Mouse (Mus musculus): ENCODE measurements around the gene Shc1. TPM values are rescaled to one million over a fixed set of nuclear protein-coding genes. Genes with fewer than 3 reads are reported as not detected.

The Shc1 gene
- polyA plus RNA-seq, 1 experiment = 12.7 TPM

DNA sequence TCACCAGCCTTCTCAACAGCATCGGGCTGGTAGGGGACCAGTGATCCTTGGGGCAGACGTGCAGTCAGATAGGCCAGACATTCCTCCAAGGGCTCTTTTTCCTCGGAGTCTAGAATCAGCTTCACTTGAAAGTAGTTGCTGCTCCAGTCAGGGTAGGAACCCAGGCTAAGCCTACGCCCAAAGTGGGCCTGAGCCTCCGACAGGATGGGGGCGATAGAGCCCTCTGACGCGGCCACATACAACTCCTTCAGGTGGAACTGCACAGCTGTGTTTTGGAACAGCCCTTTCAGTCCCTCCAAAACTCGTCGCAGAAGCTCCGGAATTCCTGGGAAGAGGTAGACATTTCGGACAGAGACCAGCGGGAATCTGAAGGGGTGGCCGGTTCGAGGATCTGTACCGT, 9.8 kb upstream of the Shc1 start:
- Histone ChIP-seq H3K4me1 (ENCODE audit: control insufficient read depth) (peaks cover 33% of the 10 kb centered on the region), H3K27me3 (ENCODE audit: control insufficient read depth) (no peaks in the 10 kb centered on the region), H3K36me3 (ENCODE audit: control insufficient read depth) (peaks cover 51% of the 10 kb centered on the region), H3K4me3 (replicated peaks) (no peak overlapping the region), H3K9me3 (ENCODE audit: control insufficient read depth, low read length) (no peaks in the 10 kb centered on the region)
- TF ChIP-seq GATA1 (IDR thresholded peaks at IDR 0.05; ENCODE audit: low read length) (no peak), TAL1 (IDR thresholded peaks at IDR 0.05; ENCODE audit: low read length) (no peak)

- H3K36me3 ChIP-seq (ENCODE audit: control insufficient read depth) = peaks cover 53% of the 10 kb centered on the region
- peaks cover 33% of the 10 kb centered on the region for H3K4me1 ChIP-seq (ENCODE audit: control insufficient read depth)
- H3K27me3 ChIP-seq (ENCODE audit: control insufficient read depth) = no peaks in the 10 kb centered on the region
- TF ChIP-seq GATA1 (IDR thresholded peaks at IDR 0.05; ENCODE audit: low read length) = no peak
- no peak for TF ChIP-seq TAL1 (IDR thresholded peaks at IDR 0.05; ENCODE audit: low read length)
- no peak overlapping the region for H3K4me3 ChIP-seq (replicated peaks)
- H3K9me3 ChIP-seq (ENCODE audit: control insufficient read depth, low read length) = peaks cover under 1% of the 10 kb centered on the region; the same call in 1 of the 2 replicates
These were observed 8.5 kb upstream of the Shc1 start for GRCm38 (mm10) chr3:89409701-89410100.

GRCm38 (mm10) chr3:89410864-89411263, 7.4 kb upstream of the Shc1 start:
- no peak for TF ChIP-seq TAL1 (IDR thresholded peaks at IDR 0.05; ENCODE audit: low read length)
- no peak for TF ChIP-seq GATA1 (IDR thresholded peaks at IDR 0.05; ENCODE audit: low read length)
- peaks cover 55% of the 10 kb centered on the region for H3K36me3 ChIP-seq (ENCODE audit: control insufficient read depth)
- H3K27me3 ChIP-seq (ENCODE audit: control insufficient read depth) = no peaks in the 10 kb centered on the region
- H3K4me3 ChIP-seq (replicated peaks) = peak overlapping the region; percentile 77
- peaks cover 33% of the 10 kb centered on the region for H3K4me1 ChIP-seq (ENCODE audit: control insufficient read depth)
- peaks cover 3% of the 10 kb centered on the region for H3K9me3 ChIP-seq (ENCODE audit: control insufficient read depth, low read length)

DNA sequence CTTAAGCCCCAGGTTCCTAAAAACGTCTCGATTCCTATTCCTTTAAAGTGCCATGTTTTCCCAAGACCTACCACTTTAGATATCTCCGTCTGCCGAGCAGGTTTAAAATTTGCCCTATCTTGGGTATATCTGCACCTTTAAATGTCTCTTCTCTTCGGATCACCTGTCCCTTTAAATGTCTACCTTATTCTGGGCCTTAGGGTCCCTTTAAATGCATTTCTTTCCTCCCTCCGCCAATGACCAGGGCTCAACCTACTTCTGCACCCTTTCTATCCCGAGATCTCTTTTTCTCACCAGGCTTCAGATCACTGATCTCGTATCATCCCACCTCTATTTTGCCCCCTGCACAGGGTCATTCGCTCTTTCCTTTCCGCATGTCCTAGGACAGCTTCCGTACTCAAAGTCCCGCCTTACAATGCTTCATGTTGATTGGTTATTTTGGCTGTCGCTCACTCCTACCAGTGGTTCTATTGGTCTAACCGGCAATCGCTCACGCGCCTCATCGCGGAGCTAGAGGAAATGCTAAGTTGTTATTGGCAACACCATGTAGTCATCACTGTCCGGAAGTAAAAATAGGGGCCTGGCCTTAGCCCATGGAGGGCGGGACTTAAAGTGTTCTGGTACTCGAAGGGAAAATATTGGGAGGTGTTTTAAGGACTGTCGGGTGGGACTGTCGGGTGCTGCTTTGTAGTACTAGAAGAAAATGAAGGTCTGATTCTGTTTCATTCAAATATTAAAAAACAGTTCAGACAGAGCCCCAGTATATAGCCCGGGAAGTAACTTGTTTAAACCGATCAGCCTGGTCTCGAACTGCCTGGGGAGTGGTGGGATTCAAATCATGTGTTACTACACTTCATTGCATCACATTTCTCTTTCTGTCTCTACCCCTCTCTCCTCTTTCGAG, 6.5 kb upstream of the Shc1 start, which contains the start of gene Flad1:
TSS of gene Flad1 (minus strand) at position 381 of the 904 bp plus-strand sequence.
- peak within 1 kb of the TSS; percentile 77 for H3K4me3 ChIP-seq (replicated peaks)
- peaks cover 3% of the 10 kb centered on the region for H3K9me3 ChIP-seq (ENCODE audit: control insufficient read depth, low read length)
- peaks cover 61% of the 10 kb centered on the region for H3K36me3 ChIP-seq (ENCODE audit: control insufficient read depth)
- TF ChIP-seq TAL1 (IDR thresholded peaks at IDR 0.05; ENCODE audit: low read length) (no peak), GATA1 (IDR thresholded peaks at IDR 0.05; ENCODE audit: low read length) (no peak)
- H3K27me3 ChIP-seq (ENCODE audit: control insufficient read depth) = no peaks in the 10 kb centered on the region
- peaks cover 42% of the 10 kb centered on the region for H3K4me1 ChIP-seq (ENCODE audit: control insufficient read depth)

- H3K4me1 ChIP-seq (ENCODE audit: control insufficient read depth) = peaks cover 48% of the 10 kb centered on the region
- peak overlapping the region; percentile 96 for H3K4me3 ChIP-seq (replicated peaks)
- no peaks in the 10 kb centered on the region for H3K27me3 ChIP-seq (ENCODE audit: control insufficient read depth)
- H3K9me3 ChIP-seq (ENCODE audit: control insufficient read depth, low read length) = peaks cover 3% of the 10 kb centered on the region
- H3K36me3 ChIP-seq (ENCODE audit: control insufficient read depth) = peaks cover 46% of the 10 kb centered on the region
- no peak for TF ChIP-seq TAL1 (IDR thresholded peaks at IDR 0.05; ENCODE audit: low read length)
- TF ChIP-seq GATA1 (IDR thresholded peaks at IDR 0.05; ENCODE audit: low read length) = no peak
These were observed 2.1 kb upstream of the Shc1 start for GRCm38 (mm10) chr3:89416158-89416557.

DNA sequence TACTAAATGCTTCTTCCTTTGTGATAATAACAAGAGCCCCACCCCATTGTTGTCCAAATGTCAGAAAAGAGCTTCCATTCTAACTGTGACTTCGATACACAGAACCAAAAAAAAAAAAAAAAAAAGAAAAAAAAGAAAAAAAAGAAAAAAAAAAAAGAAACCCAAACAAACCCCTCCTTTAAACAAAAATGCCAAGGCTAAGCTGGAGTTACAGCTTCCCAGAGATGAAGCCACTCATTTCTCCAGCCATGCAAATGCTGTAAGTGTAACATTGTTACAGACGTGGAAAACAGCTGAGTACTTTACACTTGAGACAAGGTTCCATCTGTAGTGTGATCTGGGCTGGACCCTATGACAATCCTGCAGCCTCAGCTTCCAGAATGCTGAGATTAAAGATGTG, 1.1 kb upstream of the Shc1 start:
- Histone ChIP-seq H3K27me3 (ENCODE audit: control insufficient read depth) (no peaks in the 10 kb centered on the region), H3K4me3 (replicated peaks) (peak overlapping the region; percentile 96), H3K36me3 (ENCODE audit: control insufficient read depth) (peaks cover 51% of the 10 kb centered on the region)

DNA sequence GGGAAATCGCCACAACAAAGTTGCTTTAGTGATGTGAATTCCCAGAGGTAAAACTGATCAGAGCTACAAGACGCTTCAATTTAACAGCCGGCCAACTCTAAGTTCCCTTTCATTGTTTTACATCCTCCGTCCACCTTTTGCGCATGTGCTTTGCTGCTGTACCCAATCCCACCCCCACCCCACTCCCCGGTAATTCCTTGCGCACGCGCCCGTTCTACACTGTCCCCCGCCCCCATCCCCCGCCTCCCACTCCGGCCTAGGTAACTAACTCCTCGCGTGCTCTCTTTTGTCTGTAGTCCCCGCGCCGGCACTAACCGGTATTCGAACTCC, 438 bp upstream of the Shc1 start:
- H3K4me1 ChIP-seq (ENCODE audit: control insufficient read depth) = peaks cover 53% of the 10 kb centered on the region

More for the DNA sequence above, 1.1 kb upstream of the Shc1 start:
- no peak for TF ChIP-seq TAL1 (IDR thresholded peaks at IDR 0.05; ENCODE audit: low read length)
- TF ChIP-seq GATA1 (IDR thresholded peaks at IDR 0.05; ENCODE audit: low read length) = no peak
- Histone ChIP-seq H3K9me3 (ENCODE audit: control insufficient read depth, low read length) (peaks cover 3% of the 10 kb centered on the region), H3K4me1 (ENCODE audit: control insufficient read depth) (peaks cover 52% of the 10 kb centered on the region)

GRCm38 (mm10) chr3:89418861-89419250, 613 bp downstream of the Shc1 start:
- TF ChIP-seq GATA1 (IDR thresholded peaks at IDR 0.05; ENCODE audit: low read length) (no peak), TAL1 (IDR thresholded peaks at IDR 0.05; ENCODE audit: low read length) (no peak)
- Histone ChIP-seq H3K27me3 (ENCODE audit: control insufficient read depth) (no peaks in the 10 kb centered on the region), H3K4me3 (replicated peaks) (peak overlapping the region; percentile 96), H3K9me3 (ENCODE audit: control insufficient read depth, low read length) (peaks cover 3% of the 10 kb centered on the region), H3K4me1 (ENCODE audit: control insufficient read depth) (peaks cover 64% of the 10 kb centered on the region), H3K36me3 (ENCODE audit: control insufficient read depth) (peaks cover 58% of the 10 kb centered on the region)

More for the DNA sequence above, 438 bp upstream of the Shc1 start:
- H3K9me3 ChIP-seq (ENCODE audit: control insufficient read depth, low read length) = peaks cover 3% of the 10 kb centered on the region
- peaks cover 57% of the 10 kb centered on the region for H3K36me3 ChIP-seq (ENCODE audit: control insufficient read depth)
- no peak for TF ChIP-seq TAL1 (IDR thresholded peaks at IDR 0.05; ENCODE audit: low read length)
- TF ChIP-seq GATA1 (IDR thresholded peaks at IDR 0.05; ENCODE audit: low read length) = no peak
- no peaks in the 10 kb centered on the region for H3K27me3 ChIP-seq (ENCODE audit: control insufficient read depth)
- H3K4me3 ChIP-seq (replicated peaks) = peak overlapping the region; percentile 96

- Histone ChIP-seq H3K9me3 (ENCODE audit: control insufficient read depth, low read length) (peaks cover 3% of the 10 kb centered on the region), H3K27me3 (ENCODE audit: control insufficient read depth) (no peaks in the 10 kb centered on the region), H3K4me3 (replicated peaks) (peak overlapping the region; percentile 96), H3K4me1 (ENCODE audit: control insufficient read depth) (peaks cover 71% of the 10 kb centered on the region), H3K36me3 (ENCODE audit: control insufficient read depth) (peaks cover 58% of the 10 kb centered on the region)
- TF ChIP-seq TAL1 (IDR thresholded peaks at IDR 0.05; ENCODE audit: low read length) = no peak
- TF ChIP-seq GATA1 (IDR thresholded peaks at IDR 0.05; ENCODE audit: low read length) = no peak
These were observed 1.3 kb downstream of the Shc1 start for GRCm38 (mm10) chr3:89419571-89419970.
